Mouse (Mus musculus): Measurements from ENCODE around the gene Mstn.

Mstn gene

GRCm38 (mm10) chr1:53061340-53061739 is at the start of gene Mstn:
Gene Mstn (plus strand): TSS chr1:53061640.
- no peak for DNase-seq (ENCODE audit: low read depth)

GRCm38 (mm10) chr1:53014716-53015115 is 46.7 kb upstream of the Mstn start:
- DNase-seq (ENCODE audit: low read depth) = no peak

- DNase-seq (ENCODE audit: low read depth) = no peak
These were observed 45.8 kb upstream of the Mstn start for GRCm38 (mm10) chr1:53015606-53016005.

- no peak for DNase-seq (ENCODE audit: low read depth)
These were observed 42.5 kb upstream of the Mstn start for GRCm38 (mm10) chr1:53018746-53019505.

- no peak for DNase-seq (ENCODE audit: low read depth)
These were observed 41.4 kb upstream of the Mstn start, which contains the start of gene 1700019D03Rik for GRCm38 (mm10) chr1:53020079-53020478. Gene 1700019D03Rik (minus strand): TSS chr1:53020179.

- no peak for DNase-seq (ENCODE audit: low read depth)
These were observed 28.9 kb upstream of the Mstn start for GRCm38 (mm10) chr1:53032550-53032949.

- no peak for DNase-seq (ENCODE audit: low read depth)
These were observed 24.0 kb upstream of the Mstn start for GRCm38 (mm10) chr1:53037443-53037871.

GRCm38 (mm10) chr1:53049763-53050427 is 11.5 kb upstream of the Mstn start:
- DNase-seq (ENCODE audit: low read depth) = no peak

GRCm38 (mm10) chr1:53053087-53054022 is 8.1 kb upstream of the Mstn start:
- DNase-seq (ENCODE audit: low read depth) = no peak

GRCm38 (mm10) chr1:53059106-53059505 is 2.3 kb upstream of the Mstn start:
- DNase-seq (ENCODE audit: low read depth) = no peak

- DNase-seq (ENCODE audit: low read depth) = no peak
These were observed 941 bp upstream of the Mstn start for GRCm38 (mm10) chr1:53060499-53060898.

GRCm38 (mm10) chr1:53061871-53062608 is 600 bp downstream of the Mstn start:
- no peak for DNase-seq (ENCODE audit: low read depth)

GRCm38 (mm10) chr1:53063921-53064320 is 2.5 kb downstream of the Mstn start:
- DNase-seq (ENCODE audit: low read depth) = no peak

- peak; percentile 49 for DNase-seq (ENCODE audit: low read depth)
These were observed 8.5 kb downstream of the Mstn start for GRCm38 (mm10) chr1:53069726-53070514.

GRCm38 (mm10) chr1:53070664-53071175 is 9.3 kb downstream of the Mstn start:
- DNase-seq (ENCODE audit: low read depth) = no peak

GRCm38 (mm10) chr1:53076656-53077055 is 15.2 kb downstream of the Mstn start:
- no peak for DNase-seq (ENCODE audit: low read depth)

GRCm38 (mm10) chr1:53079876-53080275 is 18.4 kb downstream of the Mstn start:
- DNase-seq (ENCODE audit: low read depth) = peak; percentile 83

- DNase-seq (ENCODE audit: low read depth) = no peak
These were observed 19.2 kb downstream of the Mstn start for GRCm38 (mm10) chr1:53080603-53081002.

GRCm38 (mm10) chr1:53085256-53085655 is 23.8 kb downstream of the Mstn start:
- DNase-seq (ENCODE audit: low read depth) = no peak

GRCm38 (mm10) chr1:53085991-53086390 is 24.6 kb downstream of the Mstn start:
- no peak for DNase-seq (ENCODE audit: low read depth)

- DNase-seq (ENCODE audit: low read depth) = no peak
These were observed 31.7 kb downstream of the Mstn start for GRCm38 (mm10) chr1:53093180-53093579.
